Mouse (Mus musculus): Measurements from ENCODE around the gene Cbr3.
"Not testable (repeated sequence)": the region's sequence is repeated elsewhere in the genome, so short reads cannot be mapped to it uniquely, and the experiment has no call there.

Gene Cbr3

GRCm38 (mm10) chr16:93682689-93683507 lies at the start of gene Cbr3:
Gene Cbr3 (plus strand): TSS chr16:93683215.
- DNase-seq (ENCODE audit: low spot score in 2 of 2): peak in 1 of 2 experiments; percentile 55

GRCm38 (mm10) chr16:93644006-93644405 lies 39.0 kb upstream of the Cbr3 start:
- DNase-seq (ENCODE audit: low spot score in 2 of 2): no peak

- DNase-seq (ENCODE audit: low spot score in 2 of 2): no peak
These were observed 34.4 kb upstream of the Cbr3 start for GRCm38 (mm10) chr16:93648441-93649183.

- DNase-seq (ENCODE audit: low spot score in 2 of 2): no peak
These were observed 15.0 kb upstream of the Cbr3 start for GRCm38 (mm10) chr16:93667976-93668375.

- DNase-seq (ENCODE audit: low spot score in 2 of 2): no peak
These were observed 13.5 kb upstream of the Cbr3 start for GRCm38 (mm10) chr16:93669521-93669920.

- DNase-seq (ENCODE audit: low spot score in 2 of 2): not testable (repeated sequence)
These were observed 12.5 kb upstream of the Cbr3 start for GRCm38 (mm10) chr16:93670466-93670865.

GRCm38 (mm10) chr16:93671064-93671463 lies 12.0 kb upstream of the Cbr3 start:
- DNase-seq (ENCODE audit: low spot score in 2 of 2): no peak

GRCm38 (mm10) chr16:93676376-93676775 lies 6.6 kb upstream of the Cbr3 start:
- no peak for DNase-seq (ENCODE audit: low spot score in 2 of 2)

- DNase-seq (ENCODE audit: low spot score in 2 of 2): no peak
These were observed 4.8 kb upstream of the Cbr3 start for GRCm38 (mm10) chr16:93678206-93678605.

- DNase-seq (ENCODE audit: low spot score in 2 of 2): no peak
These were observed 3.9 kb upstream of the Cbr3 start for GRCm38 (mm10) chr16:93679165-93679564.

GRCm38 (mm10) chr16:93682156-93682688 lies 793 bp upstream of the Cbr3 start:
- no peak for DNase-seq (ENCODE audit: low spot score in 2 of 2)

- DNase-seq (ENCODE audit: low spot score in 2 of 2): no peak
These were observed 657 bp downstream of the Cbr3 start for GRCm38 (mm10) chr16:93683508-93684236.

GRCm38 (mm10) chr16:93684441-93684840 lies 1.4 kb downstream of the Cbr3 start:
- no peak for DNase-seq (ENCODE audit: low spot score in 2 of 2)

GRCm38 (mm10) chr16:93685783-93686182 lies 2.8 kb downstream of the Cbr3 start:
- DNase-seq (ENCODE audit: low spot score in 2 of 2): not testable (repeated sequence)

GRCm38 (mm10) chr16:93686421-93686820 lies 3.4 kb downstream of the Cbr3 start:
- DNase-seq (ENCODE audit: low spot score in 2 of 2): no peak

- DNase-seq (ENCODE audit: low spot score in 2 of 2): no peak
These were observed 3.9 kb downstream of the Cbr3 start for GRCm38 (mm10) chr16:93686945-93687344.

GRCm38 (mm10) chr16:93691206-93691841 lies 8.3 kb downstream of the Cbr3 start:
- no peak for DNase-seq (ENCODE audit: low spot score in 2 of 2)

GRCm38 (mm10) chr16:93692744-93693143 lies 9.7 kb downstream of the Cbr3 start:
- no peak for DNase-seq (ENCODE audit: low spot score in 2 of 2)

GRCm38 (mm10) chr16:93707116-93707515 lies 24.1 kb downstream of the Cbr3 start:
- no peak for DNase-seq (ENCODE audit: low spot score in 2 of 2)

- DNase-seq (ENCODE audit: low spot score in 2 of 2): no peak
These were observed 26.2 kb downstream of the Cbr3 start for GRCm38 (mm10) chr16:93709217-93709616.

GRCm38 (mm10) chr16:93710924-93711323 lies 27.9 kb downstream of the Cbr3 start:
- DNase-seq (ENCODE audit: low spot score in 2 of 2): peak; percentile 41 to 69
